Mouse (Mus musculus): ENCODE measurements around the gene Stk4. TPM values are rescaled to one million over a fixed set of nuclear protein-coding genes. Genes with fewer than 3 reads are reported as not detected.

Gene Stk4
- polyA plus RNA-seq, 1 experiment from 2014 or later: 15.4 TPM

DNA sequence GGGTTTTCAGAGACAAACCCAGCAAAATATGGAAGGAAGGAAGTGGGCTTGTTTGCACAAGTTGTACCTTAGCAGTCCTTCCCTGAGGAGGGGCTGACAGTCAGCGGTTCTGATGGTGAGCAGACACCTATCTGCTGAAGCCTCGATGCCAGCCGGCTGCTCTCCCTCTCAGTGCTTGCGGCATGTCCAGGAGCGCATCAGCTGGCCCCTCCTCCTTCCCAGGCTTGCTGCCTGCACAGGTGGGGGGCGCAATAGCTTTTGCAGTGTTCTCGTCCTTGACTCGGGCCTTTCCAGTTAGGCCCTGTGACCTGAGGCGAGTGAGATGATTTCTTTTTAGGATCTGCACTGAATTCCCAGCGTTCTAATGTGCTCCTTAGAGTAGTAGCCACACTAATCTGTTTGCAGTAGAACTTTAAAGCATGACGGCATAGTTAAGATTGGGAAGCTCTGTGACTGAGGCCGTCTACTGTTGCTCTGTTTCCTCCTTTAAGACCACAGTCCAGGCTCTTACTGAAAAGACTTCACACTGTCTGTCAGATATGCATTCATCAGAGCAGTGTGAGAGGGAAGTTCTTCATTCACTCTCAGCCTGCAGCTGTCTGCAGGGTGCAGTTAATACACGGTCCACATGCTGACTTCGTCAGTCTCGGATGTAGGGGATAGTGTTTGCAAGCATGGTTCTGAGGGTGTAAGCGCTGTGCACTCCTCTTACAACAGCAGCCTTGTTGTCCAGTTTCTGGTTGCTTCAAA, 37.2 kb downstream of the Stk4 start:
- H3K9ac ChIP-seq (replicated peaks): no peak overlapping the region
- ATAC-seq (ENCODE audit: low FRiP score): no peak
- 43% methylated on average over 16 of the region's 16 CpGs for WGBS

DNA sequence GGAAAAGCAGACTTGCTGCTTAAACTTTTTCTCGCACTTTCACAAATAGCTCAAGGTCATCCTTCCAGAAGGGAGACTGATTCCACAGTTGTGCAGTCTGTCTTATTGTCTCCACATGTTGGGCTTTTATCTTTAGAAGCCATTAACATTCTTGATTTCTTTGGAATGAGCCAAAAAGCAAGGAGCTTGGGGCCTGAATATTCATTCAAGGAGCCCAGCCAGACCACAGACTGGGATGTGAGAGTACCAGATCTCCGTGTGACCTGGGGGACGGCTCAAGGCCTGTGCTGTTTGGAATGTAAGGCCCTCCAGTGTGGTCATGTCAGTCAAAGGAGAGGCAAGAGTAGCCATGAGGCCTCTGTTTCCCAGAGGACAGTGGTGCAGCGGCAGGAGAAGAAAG, 38.4 kb downstream of the Stk4 start:
- ATAC-seq (ENCODE audit: low FRiP score): no peak
- no peak overlapping the region for H3K27ac ChIP-seq (replicated peaks)
- WGBS: 28% methylated on average over 4 of the region's 4 CpGs
- no peak overlapping the region for H3K9ac ChIP-seq (replicated peaks)
- no peak overlapping the region for H3K4me3 ChIP-seq (replicated peaks)
- no peaks in the 10 kb centered on the region for H3K9me3 ChIP-seq (replicated peaks)
- 0 out of 2 replicates have a peak, but pooled peaks cover 5% of the 10 kb centered on the region for H3K4me1 ChIP-seq
- H3K4me2 ChIP-seq: no peak overlapping the region
- 0 out of 2 replicates have a peak, but pooled peaks cover 6% of the 10 kb centered on the region for H3K36me3 ChIP-seq
- H3K27me3 ChIP-seq (replicated peaks): no peaks in the 10 kb centered on the region

More for the DNA sequence above, 37.2 kb downstream of the Stk4 start:
- Histone ChIP-seq H3K4me2 (no peak overlapping the region), H3K27me3 (replicated peaks) (no peaks in the 10 kb centered on the region), H3K9me3 (replicated peaks) (no peaks in the 10 kb centered on the region), H3K4me1 (0 out of 2 replicates have a peak, but pooled peaks cover 5% of the 10 kb centered on the region), H3K4me3 (replicated peaks) (no peak overlapping the region), H3K36me3 (peaks cover 7% of the 10 kb centered on the region; the same call in 1 of the 2 replicates), H3K27ac (replicated peaks) (no peak overlapping the region)

DNA sequence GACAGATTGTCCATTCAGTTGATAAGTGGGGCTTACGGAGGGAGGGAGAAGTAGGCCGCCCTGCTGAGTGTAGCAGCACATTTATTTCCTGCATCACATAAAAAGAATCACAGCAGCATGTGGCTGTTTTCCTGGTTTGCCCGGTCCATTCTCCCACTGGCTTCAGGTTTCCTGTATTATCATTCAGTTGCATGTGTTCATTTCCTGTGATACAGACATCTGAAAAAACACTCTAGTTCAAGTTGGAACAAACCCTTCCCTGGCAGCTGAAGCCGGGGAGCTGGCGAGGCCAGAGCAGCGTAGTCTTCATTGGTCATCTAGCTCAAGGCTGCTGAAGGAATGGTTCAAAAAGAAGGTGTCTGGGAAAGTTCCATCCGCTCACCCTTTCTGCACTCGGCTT, 41.4 kb downstream of the Stk4 start:
- no peak overlapping the region for H3K4me3 ChIP-seq (replicated peaks)
- H3K36me3 ChIP-seq: no peaks in the 10 kb centered on the region
- H3K4me2 ChIP-seq: no peak overlapping the region
- no peaks in the 10 kb centered on the region for H3K27me3 ChIP-seq (replicated peaks)
- H3K27ac ChIP-seq (replicated peaks): no peak overlapping the region
- 0 out of 2 replicates have a peak, but pooled peaks cover 5% of the 10 kb centered on the region for H3K4me1 ChIP-seq
- no peak overlapping the region for H3K9ac ChIP-seq (replicated peaks)
- no peaks in the 10 kb centered on the region for H3K9me3 ChIP-seq (replicated peaks)
- WGBS: 89% methylated on average over 8 of the region's 8 CpGs
- ATAC-seq (ENCODE audit: low FRiP score): no peak

DNA sequence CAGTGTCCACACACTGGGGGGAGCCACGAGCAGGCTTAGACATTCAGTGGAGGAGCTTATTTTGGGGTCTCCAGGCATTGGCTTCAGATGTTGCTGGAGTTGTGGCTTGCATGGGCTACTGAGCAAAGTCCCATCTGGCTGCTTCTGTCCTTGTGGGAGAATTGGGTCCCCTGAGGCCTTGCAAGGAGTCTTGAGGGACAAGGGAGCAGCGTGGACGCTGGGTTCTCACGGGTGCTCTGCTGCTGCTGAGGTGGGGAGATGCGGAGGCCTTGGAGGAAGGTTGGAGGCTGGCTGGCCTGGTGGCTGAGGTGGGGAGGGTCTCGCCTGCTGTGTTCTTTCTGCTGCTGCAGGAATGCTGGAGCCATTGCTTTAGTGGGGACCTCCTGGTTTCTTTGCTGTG, 43.9 kb downstream of the Stk4 start:
- Histone ChIP-seq H3K4me2 (no peak overlapping the region), H3K4me3 (replicated peaks) (no peak overlapping the region), H3K9me3 (replicated peaks) (no peaks in the 10 kb centered on the region), H3K27me3 (replicated peaks) (no peaks in the 10 kb centered on the region), H3K27ac (replicated peaks) (no peak overlapping the region), H3K36me3 (peaks cover 12% of the 10 kb centered on the region), H3K9ac (replicated peaks) (no peak overlapping the region), H3K4me1 (no peaks in the 10 kb centered on the region)
- no peak for ATAC-seq (ENCODE audit: low FRiP score)
- 90% methylated on average over 6 of the region's 6 CpGs for WGBS

DNA sequence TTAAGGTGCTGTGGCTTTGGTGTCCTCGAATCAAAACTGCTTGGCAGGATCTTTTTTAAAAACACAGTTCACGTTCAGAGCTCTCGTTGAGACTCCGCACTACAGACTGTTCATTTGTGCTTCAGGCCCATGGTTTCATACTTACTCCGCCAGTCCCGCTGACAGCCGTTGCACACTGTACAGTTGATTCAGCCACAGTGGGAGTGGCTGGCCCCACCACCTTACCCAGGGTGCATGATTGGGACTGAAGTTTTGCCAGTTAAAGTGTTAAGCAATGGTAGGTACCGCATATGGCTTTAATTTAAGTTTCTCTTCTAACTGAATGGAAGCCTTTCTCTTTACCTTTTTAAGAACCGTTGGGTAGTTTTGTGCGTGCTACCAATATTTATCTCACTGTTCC, 45.4 kb downstream of the Stk4 start:
- H3K9me3 ChIP-seq (replicated peaks): no peaks in the 10 kb centered on the region
- WGBS: 94% methylated on average over 10 of the region's 10 CpGs
- no peaks in the 10 kb centered on the region for H3K27me3 ChIP-seq (replicated peaks)
- H3K4me2 ChIP-seq: no peak overlapping the region
- H3K9ac ChIP-seq (replicated peaks): no peak overlapping the region
- H3K4me3 ChIP-seq (replicated peaks): no peak overlapping the region
- H3K27ac ChIP-seq (replicated peaks): no peak overlapping the region
- no peaks in the 10 kb centered on the region for H3K4me1 ChIP-seq
- peaks cover 23% of the 10 kb centered on the region for H3K36me3 ChIP-seq
- no peak for ATAC-seq (ENCODE audit: low FRiP score)

DNA sequence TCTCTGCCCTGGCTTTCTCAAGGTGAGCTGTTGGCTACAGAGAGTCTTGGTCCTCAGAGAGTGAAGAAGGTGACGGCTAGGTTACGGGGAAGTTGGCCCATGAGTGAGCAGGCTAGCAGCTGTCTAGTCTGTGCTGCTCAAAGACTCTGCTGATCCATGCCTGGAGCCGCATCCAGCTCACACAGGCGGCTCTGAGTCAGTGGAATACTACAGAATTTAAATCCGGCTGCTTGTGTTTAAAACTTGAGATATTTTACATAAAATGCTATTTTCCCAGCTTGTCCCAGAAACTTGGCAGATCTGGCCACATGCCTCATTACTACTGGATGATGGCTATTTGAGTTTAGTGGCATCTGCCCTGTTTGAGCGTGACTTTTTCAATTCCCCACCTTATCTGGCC, 49.4 kb downstream of the Stk4 start:
- WGBS: 93% methylated on average over 6 of the region's 6 CpGs
- Histone ChIP-seq H3K4me2 (no peak overlapping the region), H3K4me3 (replicated peaks) (no peak overlapping the region), H3K36me3 (peaks cover 33% of the 10 kb centered on the region), H3K9me3 (replicated peaks) (no peaks in the 10 kb centered on the region), H3K9ac (replicated peaks) (no peak overlapping the region), H3K4me1 (no peaks in the 10 kb centered on the region), H3K27ac (replicated peaks) (no peak overlapping the region), H3K27me3 (replicated peaks) (no peaks in the 10 kb centered on the region)
- ATAC-seq (ENCODE audit: low FRiP score): no peak

DNA sequence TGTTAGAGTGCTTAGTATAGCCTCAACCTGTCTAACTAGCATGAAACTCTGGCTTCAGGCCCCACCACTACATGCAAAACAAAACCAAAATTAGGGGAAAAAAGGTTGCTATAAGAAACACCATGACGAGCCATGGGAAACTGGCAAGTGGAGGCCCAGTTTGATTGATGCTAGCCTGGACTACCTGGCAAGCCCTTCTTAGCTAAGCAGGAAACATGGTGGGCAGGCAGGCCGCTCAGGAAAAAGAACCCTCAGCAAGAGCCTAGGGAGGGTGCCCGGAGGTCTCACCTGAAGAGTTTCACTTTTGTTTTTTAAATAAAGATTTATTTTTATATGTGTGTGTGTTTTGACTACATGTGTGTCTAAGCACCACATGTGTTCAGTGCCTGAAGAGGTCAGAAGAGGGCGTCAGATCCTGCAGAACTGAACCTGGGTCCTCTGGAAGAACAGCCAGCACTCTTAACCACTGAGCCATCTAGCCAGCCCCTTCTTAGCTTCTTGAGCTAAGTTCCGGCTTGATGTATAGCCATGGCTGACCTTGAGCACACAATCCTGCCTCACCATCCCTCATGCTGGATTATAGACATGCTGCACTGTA, 53.1 kb downstream of the Stk4 start:
- Histone ChIP-seq H3K27me3 (replicated peaks) (no peaks in the 10 kb centered on the region), H3K4me2 (no peak overlapping the region), H3K4me3 (replicated peaks) (no peak overlapping the region), H3K4me1 (no peaks in the 10 kb centered on the region; the same call in 1 of the 2 replicates), H3K9me3 (replicated peaks) (no peaks in the 10 kb centered on the region), H3K27ac (replicated peaks) (no peak overlapping the region), H3K36me3 (peaks cover 26% of the 10 kb centered on the region), H3K9ac (replicated peaks) (no peak overlapping the region)
- WGBS: 81% methylated on average over 5 of the region's 5 CpGs
- ATAC-seq (ENCODE audit: low FRiP score): no peak

DNA sequence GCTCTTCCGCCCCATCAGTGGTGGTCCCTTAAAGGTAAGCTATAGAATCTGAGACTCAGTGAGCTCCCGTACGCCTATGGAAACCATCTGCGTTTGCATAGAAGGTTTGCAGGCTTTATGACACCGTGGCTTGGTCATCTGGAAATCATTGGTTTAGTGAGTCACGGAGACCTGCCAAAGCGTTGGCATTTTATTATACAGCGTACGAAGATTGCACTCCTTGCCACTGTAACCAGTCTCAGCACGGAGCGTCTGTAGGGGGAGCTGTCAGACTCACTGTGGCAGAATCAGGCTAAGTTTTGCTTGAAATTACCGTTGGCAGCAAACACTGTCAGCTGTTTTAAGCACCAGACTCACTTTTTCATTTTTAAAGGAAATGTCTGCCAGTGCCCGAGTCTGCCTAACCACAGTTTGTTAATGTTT, 56.4 kb downstream of the Stk4 start:
- Histone ChIP-seq H3K9me3 (replicated peaks) (no peaks in the 10 kb centered on the region), H3K27ac (replicated peaks) (no peak overlapping the region), H3K4me2 (no peak overlapping the region), H3K36me3 (peaks cover 11% of the 10 kb centered on the region; the same call in 1 of the 2 replicates), H3K4me1 (no peaks in the 10 kb centered on the region; the same call in 1 of the 2 replicates), H3K4me3 (replicated peaks) (no peak overlapping the region), H3K9ac (replicated peaks) (no peak overlapping the region), H3K27me3 (replicated peaks) (no peaks in the 10 kb centered on the region)
- no peak for ATAC-seq (ENCODE audit: low FRiP score)
- 82% methylated on average over 13 of the region's 13 CpGs for WGBS

DNA sequence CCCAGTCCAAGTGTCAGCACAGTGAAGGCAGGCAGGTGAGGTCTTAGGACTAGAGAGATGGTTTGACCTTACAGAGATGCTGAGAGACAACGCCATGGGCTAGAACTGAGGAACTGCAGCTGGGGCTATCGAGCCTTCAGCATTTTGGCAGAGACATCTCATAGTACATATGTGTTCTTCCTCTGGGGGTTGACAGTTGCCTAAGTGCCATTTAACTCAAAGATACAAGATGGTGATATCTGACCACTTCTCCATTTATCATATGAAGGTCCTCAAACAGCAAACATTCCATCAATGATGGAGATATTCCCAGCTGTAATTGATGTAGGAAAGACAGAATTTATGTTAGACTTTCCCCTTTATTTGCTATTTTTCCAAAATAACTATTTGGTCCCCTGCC, 57.2 kb downstream of the Stk4 start:
- Histone ChIP-seq H3K27me3 (replicated peaks) (no peaks in the 10 kb centered on the region), H3K9me3 (replicated peaks) (no peaks in the 10 kb centered on the region), H3K4me3 (replicated peaks) (no peak overlapping the region), H3K4me1 (no peaks in the 10 kb centered on the region; the same call in 1 of the 2 replicates), H3K4me2 (no peak overlapping the region), H3K27ac (replicated peaks) (no peak overlapping the region), H3K36me3 (peaks cover 8% of the 10 kb centered on the region), H3K9ac (replicated peaks) (no peak overlapping the region)
- ATAC-seq (ENCODE audit: low FRiP score): no peak
- 95% methylated on average over 2 of the region's 2 CpGs for WGBS

DNA sequence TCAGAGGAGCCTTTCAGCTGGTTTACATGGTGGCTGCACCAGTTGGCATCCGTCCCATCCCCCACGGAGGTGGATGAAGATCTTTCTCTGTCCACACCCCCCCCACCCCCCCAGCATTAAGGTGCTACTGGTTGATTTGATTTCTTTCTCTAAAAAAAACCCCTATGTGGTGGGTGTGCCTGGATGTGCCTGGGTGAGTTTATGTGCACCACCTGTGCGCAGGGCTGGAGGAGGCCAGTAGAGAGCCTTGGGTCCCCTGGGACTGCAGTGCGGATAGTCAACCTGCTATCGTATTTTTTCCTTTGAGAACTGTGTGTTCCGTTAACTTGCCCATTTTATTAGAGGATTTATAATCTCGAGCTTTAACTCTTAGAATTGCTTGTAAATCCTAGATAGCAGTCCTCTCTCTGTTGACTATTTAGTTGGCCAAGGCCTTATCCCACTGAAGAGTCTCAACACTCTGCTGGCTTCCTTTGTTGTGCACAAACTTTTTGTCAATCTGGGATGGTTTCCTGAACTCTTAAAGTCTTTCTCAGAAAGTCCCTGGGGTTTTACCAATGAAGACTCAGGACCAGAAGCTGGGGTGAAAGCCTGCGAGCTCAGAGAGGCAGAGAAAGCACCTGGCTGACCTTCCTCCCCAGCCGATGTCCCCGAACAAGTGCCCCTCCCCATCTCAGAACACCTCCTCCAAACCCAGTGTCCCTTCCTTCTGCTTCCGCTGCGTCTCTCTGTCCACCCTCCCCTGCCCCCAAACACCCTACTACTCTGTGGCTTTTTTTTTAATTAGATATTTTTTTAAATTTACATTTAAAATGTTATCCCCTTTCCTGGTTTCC, 58.7 kb downstream of the Stk4 start:
- Histone ChIP-seq H3K4me1 (no peaks in the 10 kb centered on the region; the same call in 1 of the 2 replicates), H3K27me3 (replicated peaks) (no peaks in the 10 kb centered on the region), H3K4me3 (replicated peaks) (no peak overlapping the region), H3K9ac (replicated peaks) (no peak overlapping the region), H3K4me2 (no peak overlapping the region), H3K9me3 (replicated peaks) (no peaks in the 10 kb centered on the region), H3K27ac (replicated peaks) (no peak overlapping the region), H3K36me3 (peaks cover 10% of the 10 kb centered on the region)
- ATAC-seq (ENCODE audit: low FRiP score): no peak
- 83% methylated on average over 12 of the region's 12 CpGs for WGBS

DNA sequence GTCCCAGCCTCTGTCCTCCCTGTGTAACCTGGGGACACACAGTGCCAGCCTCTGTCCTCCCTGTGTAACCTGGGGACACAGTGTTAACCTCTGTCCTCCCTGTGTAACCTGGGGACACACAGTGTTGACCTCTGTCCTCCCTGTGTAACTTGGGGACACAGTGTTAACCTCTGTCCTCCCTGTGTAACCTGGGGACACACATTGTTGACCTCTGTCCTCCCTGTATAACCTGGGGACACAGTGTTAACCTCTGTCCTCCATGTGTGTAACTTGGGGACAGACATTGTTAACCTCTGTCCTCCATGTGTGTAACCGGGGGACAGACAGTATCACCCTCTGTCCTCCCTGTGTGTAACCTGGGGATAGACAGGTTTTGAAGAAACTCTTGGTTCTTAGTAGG, 61.5 kb downstream of the Stk4 start:
- 88% methylated on average over 1 of the region's 1 CpGs for WGBS
- Histone ChIP-seq H3K4me2 (no peak overlapping the region), H3K27me3 (replicated peaks) (no peaks in the 10 kb centered on the region), H3K27ac (replicated peaks) (no peak overlapping the region), H3K4me3 (replicated peaks) (no peak overlapping the region), H3K9me3 (replicated peaks) (no peaks in the 10 kb centered on the region), H3K9ac (replicated peaks) (no peak overlapping the region), H3K4me1 (peaks cover 8% of the 10 kb centered on the region; the same call in 1 of the 2 replicates), H3K36me3 (peaks cover 10% of the 10 kb centered on the region)
- ATAC-seq (ENCODE audit: low FRiP score): no peak
